Mouse (Mus musculus) olfactory bulb, adult 2 months (tissue): ENCODE results near the gene Aldh5a1.

ENCODE experiments used
- CTCF ChIP-seq: fragments of 200-500 bp; IDR thresholded peaks from 2 replicates; pipeline ENCODE4 v1.5.1; 2012; ENCODE audit warnings: low read depth, mild to moderate bottlenecking, low read length, moderate library complexity; ENCODE audit not compliant: insufficient read depth
- POLR2A ChIP-seq: fragments of 200-500 bp; IDR thresholded peaks from 2 replicates; pipeline ENCODE4 v1.6.1; 2012; ENCODE audit warnings: mild to moderate bottlenecking, low read depth, low read length, moderate library complexity; ENCODE audit not compliant: insufficient read depth

- TF ChIP-seq POLR2A, result no peak
- TF ChIP-seq CTCF, result no peak
These were observed 22.6 kb upstream of the Aldh5a1 start for GRCm38 (mm10) chr13:24960084-24960483.
